Mouse (Mus musculus): ENCODE results near the gene Olfr847.

Olfr847 gene

DNA sequence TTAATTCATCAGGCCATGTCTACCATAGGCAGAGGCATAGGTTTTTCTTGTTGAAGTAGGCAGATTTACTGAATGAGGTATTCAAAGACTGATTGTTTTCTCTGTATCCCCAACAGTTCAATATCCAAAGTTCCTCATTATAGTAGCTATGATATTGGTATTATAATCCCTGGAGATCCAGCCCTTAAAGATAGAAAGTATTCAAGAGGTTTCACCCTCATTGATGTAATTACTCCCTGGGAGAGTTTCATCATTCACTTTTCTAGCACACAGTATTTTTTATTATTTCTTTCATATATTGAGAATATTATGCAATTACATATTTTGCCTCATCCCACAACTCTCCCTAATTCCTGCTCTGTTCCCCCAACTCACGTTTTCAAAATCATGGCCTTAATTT, at the start of gene Olfr847:
Gene Olfr847 (minus strand): TSS at position 101 of the 400 bp plus-strand sequence.
- no peak for DNase-seq (ENCODE audit: low read depth in 1 of 2, low spot score in 2 of 2)

DNA sequence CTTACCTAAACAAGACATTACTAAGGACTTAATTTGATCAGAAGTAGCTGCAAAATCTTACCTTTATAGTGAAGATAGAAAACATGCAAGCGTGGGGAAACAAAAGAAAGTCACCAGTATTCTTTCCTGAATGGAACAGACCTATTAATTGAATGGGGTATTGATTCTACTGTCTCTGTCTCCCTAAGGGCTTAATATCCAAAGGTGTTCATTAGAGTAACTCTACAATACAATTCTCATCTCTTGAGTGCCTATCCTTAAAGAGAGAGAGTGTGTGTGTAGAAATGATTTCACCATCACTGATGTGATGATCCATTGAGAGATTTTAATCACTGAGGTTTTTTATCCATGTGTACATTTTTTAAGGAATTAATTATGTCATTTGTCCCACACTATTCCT, 14.6 kb downstream of the Olfr847 start, which contains the start of gene Olfr846:
Gene Olfr846 (minus strand): TSS at position 101 of the 400 bp plus-strand sequence.
- no peak for DNase-seq (ENCODE audit: low read depth in 1 of 2, low spot score in 2 of 2)

- no peak for DNase-seq (ENCODE audit: low read depth in 1 of 2, low spot score in 2 of 2)
Observed at GRCm38 (mm10) chr9:19336157-19336556, 42.3 kb downstream of the Olfr847 start, which contains the start of gene Olfr845. Gene Olfr845, plus strand, starts transcription at chr9:19336457.

Measured in monocyte, adult 2 months (primary cell).